Mouse (Mus musculus) intestine, postnatal 0 days (tissue): Measurements from ENCODE around the gene Slc11a1. TPM values are rescaled to one million over a fixed set of nuclear protein-coding genes. Genes with fewer than 3 reads are reported as not detected.

ENCODE experiments used
- ATAC-seq: fragments of 200-750 bp; cut with Nextera tagmentation; 2 replicates; pipeline ENCODE4 v1.8.0; 2017; ENCODE audit warnings: mild to moderate bottlenecking, moderate TSS enrichment, moderate library complexity
- H3K27ac ChIP-seq: fragments of 300-500 bp; sonication (generic); 2 replicates; pipeline ENCODE4 v1.5.1; 2014; ENCODE audit warnings: mild to moderate bottlenecking, low read depth, low read length, moderate library complexity
- H3K27me3 ChIP-seq: fragments of 300-500 bp; sonication (generic); replicated peaks from 2 replicates; pipeline ENCODE4 v1.6.1; 2014; ENCODE audit warnings: low read length, mixed read lengths; ENCODE audit not compliant: control insufficient read depth, insufficient read depth
- H3K36me3 ChIP-seq: fragments of 300-500 bp; sonication (generic); 2 replicates; pipeline ENCODE4 v1.6.1; 2014; ENCODE audit warnings: mild to moderate bottlenecking, moderate library complexity; ENCODE audit not compliant: control insufficient read depth, insufficient read depth
- H3K4me1 ChIP-seq: fragments of 300-500 bp; sonication (generic); replicated peaks from 2 replicates; pipeline ENCODE4 v1.6.1; 2014; ENCODE audit warnings: antibody characterized with exemption, low read length, mixed read lengths; ENCODE audit not compliant: control insufficient read depth, insufficient read depth
- H3K4me2 ChIP-seq: fragments of 300-500 bp; sonication (generic); replicated peaks from 2 replicates; pipeline ENCODE4 v1.6.1; 2014; ENCODE audit warnings: low read depth, mild to moderate bottlenecking, moderate library complexity
- H3K4me3 ChIP-seq: fragments of 300-500 bp; sonication (generic); 2 replicates; pipeline ENCODE4 v1.5.1; 2014; ENCODE audit warnings: low read depth, low read length
- H3K9ac ChIP-seq: fragments of 300-500 bp; sonication (generic); 2 replicates; pipeline ENCODE4 v1.6.1; 2014; ENCODE audit warnings: mild to moderate bottlenecking, low read depth, low read length
- H3K9me3 ChIP-seq: fragments of 300-500 bp; sonication (generic); 2 replicates; pipeline ENCODE4 v1.6.1; 2016; ENCODE audit warnings: mixed run types; ENCODE audit not compliant: control insufficient read depth
- CTCF ChIP-seq: sonication (generic); IDR thresholded peaks from 2 replicates; pipeline ENCODE4 v1.5.1; 2016; ENCODE audit warnings: low read depth, mild to moderate bottlenecking, control low read depth, antibody characterized with exemption, moderate library complexity
- WGBS: fragments of 180-500 bp; shearing (Covaris S2); extraction: QIAGEN DNeasy Blood & Tissue Kit; methylation state at CpG from one replicate; pipeline ENCODE4 v1.1.7; 2014; 5-methylcytosine and 5-hydroxymethylcytosine counted together
- polyA plus RNA-seq: library from polyadenylated mRNA; unstranded; fragments of >200 nt; fragmentation: Nextera tagmentation; extraction: Ambion mirVana; gene quantifications from 2 replicates; pipeline ENCODE4 v1.2.1, GENCODE M21; 2015

The Slc11a1 gene
- polyA plus RNA-seq, 1 experiment from 2014 or later: 4.3 TPM

- Histone ChIP-seq H3K27ac (peak overlapping the region; percentile 73), H3K4me2 (peak overlapping the region; percentile 80), H3K4me1 (no peaks in the 10 kb centered on the region; the same call in 1 of the 2 replicates), H3K9me3 (no peaks in the 10 kb centered on the region), H3K9ac (peak overlapping the region; percentile 27), H3K27me3 (no peaks in the 10 kb centered on the region), H3K4me3 (peak overlapping the region; percentile 33), H3K36me3 (peaks cover 23% of the 10 kb centered on the region)
- TF ChIP-seq CTCF: peak; percentile 97
- under 1% methylated on average over 39 of the region's 41 CpGs for WGBS
- ATAC-seq: peak; percentile 90
Measured at GRCm38 (mm10) chr1:74397268-74397918, 22.4 kb downstream of the Slc11a1 start.

- Histone ChIP-seq H3K27ac (peak overlapping the region; percentile 73), H3K4me2 (peak overlapping the region; percentile 80), H3K9ac (peak overlapping the region; percentile 27), H3K27me3 (no peaks in the 10 kb centered on the region), H3K9me3 (no peaks in the 10 kb centered on the region), H3K4me3 (peak overlapping the region; percentile 33), H3K4me1 (no peaks in the 10 kb centered on the region), H3K36me3 (peaks cover 23% of the 10 kb centered on the region)
- peak; percentile 23 for ATAC-seq
- WGBS: 8% methylated on average over 11 of the region's 11 CpGs
- TF ChIP-seq CTCF: peak; percentile 79
Measured at GRCm38 (mm10) chr1:74397919-74398451, 23.0 kb downstream of the Slc11a1 start.

GRCm38 (mm10) chr1:74400531-74400930, 25.5 kb downstream of the Slc11a1 start:
- H3K27me3 ChIP-seq: no peaks in the 10 kb centered on the region
- peaks cover 2% of the 10 kb centered on the region; the same call in 1 of the 2 replicates for H3K36me3 ChIP-seq
- no peaks in the 10 kb centered on the region for H3K4me1 ChIP-seq
- H3K9me3 ChIP-seq: no peaks in the 10 kb centered on the region
- TF ChIP-seq CTCF: no peak
- H3K4me2 ChIP-seq: no peak overlapping the region
- H3K9ac ChIP-seq: no peak overlapping the region
- WGBS: 67% methylated on average over 3 of the region's 3 CpGs
- no peak overlapping the region for H3K4me3 ChIP-seq
- ATAC-seq: no peak
- no peak overlapping the region for H3K27ac ChIP-seq

- no peak for ATAC-seq
- H3K27me3 ChIP-seq: no peaks in the 10 kb centered on the region
- H3K27ac ChIP-seq: no peak overlapping the region
- no peaks in the 10 kb centered on the region for H3K9me3 ChIP-seq
- H3K4me1 ChIP-seq: no peaks in the 10 kb centered on the region
- H3K36me3 ChIP-seq: no peaks in the 10 kb centered on the region
- 60% methylated on average over 16 of the region's 16 CpGs for WGBS
- no peak for TF ChIP-seq CTCF
- no peak overlapping the region for H3K4me3 ChIP-seq
- no peak overlapping the region for H3K4me2 ChIP-seq
- H3K9ac ChIP-seq: no peak overlapping the region
Measured at GRCm38 (mm10) chr1:74401015-74401702, 26.2 kb downstream of the Slc11a1 start.

GRCm38 (mm10) chr1:74404206-74404605, 29.2 kb downstream of the Slc11a1 start:
- no peak for TF ChIP-seq CTCF
- no peak overlapping the region for H3K4me3 ChIP-seq
- WGBS: 70% methylated on average over 4 of the region's 4 CpGs
- H3K27me3 ChIP-seq: no peaks in the 10 kb centered on the region
- H3K4me2 ChIP-seq: no peak overlapping the region
- no peaks in the 10 kb centered on the region for H3K36me3 ChIP-seq
- H3K9me3 ChIP-seq: no peaks in the 10 kb centered on the region
- no peak overlapping the region for H3K9ac ChIP-seq
- H3K4me1 ChIP-seq: no peaks in the 10 kb centered on the region; the same call in 1 of the 2 replicates
- H3K27ac ChIP-seq: no peak overlapping the region
- no peak for ATAC-seq
